Mouse (Mus musculus) liver, embryonic 14.5 days (tissue): ENCODE results near the gene Litaf.

ENCODE experiments used
- CTCF ChIP-seq: IDR thresholded peaks from 2 replicates; pipeline ENCODE4 v1.5.1; 2016; ENCODE audit warnings: antibody characterized with exemption, low read depth, control low read depth
- EP300 ChIP-seq: IDR thresholded peaks from 2 replicates; pipeline ENCODE4 v1.6.1; 2016; ENCODE audit warnings: antibody characterized with exemption, low read depth

- TF ChIP-seq CTCF (no peak), EP300 (no peak)
Observed at GRCm38 (mm10) chr16:11050226-11050625, 15.7 kb downstream of the Litaf start.
